Mouse (Mus musculus): ENCODE data around the gene Galnt14. TPM values are rescaled to one million over a fixed set of nuclear protein-coding genes. Genes with fewer than 3 reads are reported as not detected.

The Galnt14 gene
- total RNA-seq, 4 experiments from 2014 or later = 21.5 to 29.1 (median 24.0) TPM

DNA sequence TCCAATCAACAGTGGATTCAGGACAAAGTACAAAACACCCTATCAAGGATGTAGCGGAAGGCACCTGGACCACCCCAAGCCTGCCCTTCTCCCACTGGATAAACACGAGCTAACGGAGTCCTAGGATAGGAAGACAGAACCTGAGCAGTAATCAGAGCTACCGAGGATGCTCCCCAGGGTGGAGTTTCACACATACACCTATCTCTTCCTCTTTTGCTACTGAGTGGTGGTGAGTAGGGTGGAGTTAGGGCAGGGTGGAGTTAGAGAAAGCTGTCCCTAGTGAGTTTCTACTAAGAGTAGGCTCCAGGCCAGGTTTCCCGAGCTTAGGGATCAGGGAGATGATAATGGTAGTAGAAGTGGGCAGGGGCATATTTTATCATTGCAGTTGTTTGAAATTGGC is 197.4 kb downstream of the Galnt14 start:
- no peak for DNase-seq (ENCODE audit: low spot score in 2 of 2)

DNA sequence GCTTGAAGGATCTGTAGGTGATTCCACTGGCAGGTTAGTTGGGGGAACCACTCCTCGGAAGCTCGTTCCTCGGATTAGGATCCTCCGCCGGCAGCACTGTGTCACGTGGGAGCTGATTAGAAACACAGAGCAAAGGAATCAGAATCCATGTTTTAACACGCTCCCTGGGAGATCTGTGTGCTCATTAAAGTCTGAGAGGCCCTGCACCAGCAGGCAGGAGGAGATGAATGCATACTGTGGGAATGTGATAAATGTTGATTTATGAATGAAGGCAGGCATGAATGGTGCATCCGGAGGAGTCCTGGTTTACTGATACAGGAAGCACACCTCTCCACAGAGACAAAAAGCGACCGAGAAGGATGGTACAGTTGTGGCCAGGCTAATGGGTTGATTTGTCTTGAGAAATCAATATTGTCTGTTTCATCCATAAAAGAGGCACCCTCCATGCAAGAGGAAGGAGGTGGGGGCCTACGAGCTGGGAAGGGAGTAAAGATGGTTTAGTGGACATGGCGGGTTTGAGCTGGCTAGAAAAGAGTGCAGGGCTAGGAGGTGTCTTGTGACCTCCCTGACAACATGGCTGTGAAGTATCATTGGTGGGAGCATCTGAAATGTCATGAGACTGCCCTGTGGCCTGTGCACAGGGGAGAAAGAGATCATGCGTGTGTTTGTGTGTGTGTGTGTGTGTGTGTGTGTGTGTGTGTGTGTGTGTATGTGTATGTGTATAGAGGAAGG is 202.3 kb downstream of the Galnt14 start:
- no peak for DNase-seq (ENCODE audit: low spot score in 2 of 2)

DNA sequence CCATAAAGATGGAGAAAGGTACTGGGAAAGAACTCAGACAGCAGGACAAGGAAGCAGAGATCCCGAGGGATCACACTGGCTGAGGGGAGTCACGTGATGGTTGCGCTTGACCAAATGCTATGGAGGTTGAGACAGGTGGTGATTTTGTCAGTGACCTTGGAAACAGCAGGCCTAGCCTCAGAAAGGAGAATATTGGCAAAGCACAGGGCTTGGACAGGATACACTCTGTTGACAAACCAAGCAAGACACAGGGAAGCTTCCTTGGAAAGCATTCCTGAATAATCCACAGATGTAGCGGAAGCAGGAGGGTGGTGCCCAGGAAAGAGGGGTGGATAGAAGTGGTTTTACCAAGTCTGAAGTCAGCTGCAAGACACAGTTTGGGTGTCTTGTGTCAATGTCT is 206.1 kb downstream of the Galnt14 start:
- no peak for DNase-seq (ENCODE audit: low spot score in 2 of 2)

DNA sequence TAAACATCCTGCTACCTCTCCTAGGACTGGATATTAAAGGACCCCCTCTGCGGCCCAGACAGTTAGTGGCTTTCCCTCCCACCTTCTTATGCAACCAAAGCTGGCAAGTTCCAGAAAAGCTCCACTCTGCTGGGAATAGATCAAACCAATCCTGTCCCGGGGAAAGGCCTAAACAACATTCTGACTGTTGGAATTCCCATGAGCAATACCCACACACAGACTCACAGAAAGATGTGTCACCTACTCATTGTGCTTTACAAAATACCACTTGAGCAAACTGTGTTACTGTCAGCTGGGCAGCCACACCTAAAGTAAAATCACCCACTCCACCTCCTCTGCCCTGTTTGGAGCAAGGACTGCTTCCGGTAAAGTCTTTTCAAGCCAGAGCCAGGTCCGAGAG is 207.6 kb downstream of the Galnt14 start:
- DNase-seq (ENCODE audit: low spot score in 2 of 2) = no peak

DNA sequence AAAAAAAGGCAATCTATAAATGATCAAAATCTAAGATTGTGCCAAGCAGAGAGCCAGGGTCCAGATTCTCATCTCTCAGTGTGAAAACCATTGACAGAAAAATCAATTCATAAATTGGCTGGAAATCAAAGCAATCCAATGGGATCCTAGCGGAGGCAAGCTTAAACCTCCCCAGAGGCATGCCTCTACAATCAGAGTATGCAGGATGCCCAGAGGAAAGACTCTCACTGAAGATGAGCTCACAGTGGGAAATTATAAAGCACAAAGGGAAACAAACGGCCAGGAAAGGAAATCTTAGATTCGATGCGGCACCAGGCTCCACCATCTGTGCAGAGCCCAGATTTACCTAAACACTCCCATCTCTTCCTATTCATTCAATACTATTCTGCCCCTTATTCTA is 220.7 kb downstream of the Galnt14 start:
- no peak for DNase-seq (ENCODE audit: low spot score in 2 of 2)

DNA sequence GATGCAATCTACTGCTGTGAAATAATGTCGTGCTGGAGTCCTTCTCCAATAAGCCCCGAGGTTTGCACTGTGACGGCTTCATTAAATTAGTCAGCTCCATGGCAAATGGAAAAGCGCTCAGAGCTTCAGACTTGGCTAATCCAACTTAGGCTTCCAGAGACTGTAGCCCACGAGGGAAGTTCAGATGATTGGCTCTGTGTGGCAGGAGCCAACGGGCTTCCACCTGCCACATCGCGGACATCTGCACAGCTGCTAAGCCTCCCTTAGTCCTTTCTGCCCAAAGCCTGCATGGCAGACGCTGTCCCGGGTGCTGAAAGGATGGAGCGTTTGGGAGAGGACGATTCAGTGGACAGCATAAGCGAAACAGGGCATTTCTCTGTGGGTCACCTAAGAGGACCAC is 222.5 kb downstream of the Galnt14 start:
- DNase-seq (ENCODE audit: low spot score in 2 of 2) = no peak

DNA sequence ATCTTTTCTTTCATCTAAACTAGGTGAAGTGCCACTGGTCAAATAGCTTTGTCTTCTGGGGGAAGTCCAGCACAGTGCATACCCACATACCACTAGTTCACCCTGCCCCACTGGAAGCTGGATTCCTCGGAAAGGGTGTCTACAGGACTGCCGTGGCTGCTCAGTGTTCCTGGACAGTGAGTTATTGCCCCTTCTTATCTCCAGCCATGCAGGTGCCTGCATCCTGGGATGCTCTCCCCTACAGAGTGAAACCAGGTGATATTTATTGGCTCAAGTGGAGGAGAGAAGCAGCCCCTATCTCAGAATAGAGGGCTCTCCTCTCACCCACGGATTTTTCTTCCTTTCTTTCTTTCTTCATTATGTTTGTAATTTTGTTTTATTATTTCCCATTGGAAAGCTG is 222.9 kb downstream of the Galnt14 start:
- DNase-seq (ENCODE audit: low spot score in 2 of 2) = no peak

DNA sequence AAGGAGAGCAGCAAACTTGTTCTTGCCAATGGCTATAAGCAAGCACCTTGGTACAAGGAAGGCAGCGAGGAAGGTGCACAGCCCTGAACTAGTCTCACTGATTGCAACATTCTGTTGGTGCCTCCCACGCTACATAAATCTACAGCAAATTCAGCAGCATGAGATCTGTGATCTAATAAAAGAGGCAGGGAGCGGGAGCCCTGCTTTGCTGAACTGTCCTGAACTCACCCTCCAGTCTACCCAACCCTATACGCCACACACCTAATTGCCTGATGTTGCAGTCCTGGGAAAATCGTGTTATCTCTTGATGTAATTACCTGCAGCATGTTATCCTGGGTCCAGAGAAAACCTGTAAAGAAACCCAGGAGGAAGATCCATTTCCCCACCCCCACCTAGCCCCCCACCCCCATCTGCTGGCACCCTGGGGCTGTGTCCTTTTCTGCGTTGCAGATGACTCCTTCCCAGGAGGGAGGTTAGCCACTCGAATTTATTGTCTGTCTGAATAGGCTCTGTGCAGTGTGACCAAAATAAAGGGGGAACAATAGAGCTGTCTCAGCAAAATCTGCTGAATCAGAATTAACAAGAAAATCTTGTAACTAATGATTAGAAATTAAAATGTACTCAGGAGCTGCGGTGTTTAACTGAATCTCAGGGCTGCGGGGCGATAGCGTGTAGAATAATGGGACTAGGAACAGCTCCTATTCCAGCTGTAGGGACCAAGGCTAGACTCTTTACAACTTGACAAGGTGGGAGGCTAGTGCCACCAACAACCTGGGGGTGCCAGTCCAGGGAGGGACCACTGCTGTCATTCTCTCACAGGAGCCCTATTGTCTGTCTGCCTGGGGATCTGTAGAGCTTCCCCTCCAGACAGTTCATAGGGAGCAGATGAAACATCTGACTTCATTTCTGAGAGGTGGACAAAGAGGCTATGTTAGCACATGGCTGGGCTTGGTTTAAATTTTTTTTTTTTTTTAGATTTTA is 232.9 kb downstream of the Galnt14 start:
- no peak for DNase-seq (ENCODE audit: low spot score in 2 of 2)

DNA sequence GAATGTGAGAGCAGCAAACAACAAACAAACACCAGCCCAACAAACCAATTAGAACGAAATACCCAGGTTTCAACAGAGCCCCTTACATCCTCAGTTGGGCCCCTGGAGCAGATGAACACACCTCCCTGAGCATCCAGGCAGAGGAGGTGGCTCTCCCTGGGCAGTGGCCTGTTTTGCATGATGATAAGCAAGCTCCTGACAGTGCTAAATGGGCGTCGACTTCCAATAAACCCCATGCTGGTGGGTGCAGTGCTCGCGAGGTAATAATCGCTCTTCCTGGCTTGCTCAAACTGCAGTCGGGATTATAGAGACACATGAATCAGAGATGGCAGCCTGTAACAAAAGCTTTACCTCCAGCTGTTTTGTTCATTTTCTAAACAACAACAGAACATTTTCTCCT is 235.9 kb downstream of the Galnt14 start:
- DNase-seq (ENCODE audit: low spot score in 2 of 2) = no peak

DNA sequence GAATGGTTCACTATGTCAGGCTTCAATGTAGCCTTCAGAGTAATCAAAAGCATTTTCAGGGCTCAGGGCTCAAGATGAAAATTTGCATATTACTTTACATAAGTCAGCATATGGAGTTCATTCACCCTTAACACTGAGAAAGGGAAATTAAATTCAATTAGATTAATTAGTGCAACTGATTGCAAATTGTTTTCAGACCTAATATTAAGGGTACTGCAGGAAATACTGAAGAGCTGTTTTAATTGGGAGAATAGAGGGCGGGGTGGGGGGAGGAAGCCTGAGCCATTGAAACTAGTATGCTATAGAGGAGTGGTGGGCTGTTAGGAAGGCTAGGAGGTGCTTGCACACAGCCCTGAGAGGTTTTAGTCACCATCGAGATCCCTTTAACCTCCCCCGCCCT is 237.2 kb downstream of the Galnt14 start:
- no peak for DNase-seq (ENCODE audit: low spot score in 2 of 2)

DNA sequence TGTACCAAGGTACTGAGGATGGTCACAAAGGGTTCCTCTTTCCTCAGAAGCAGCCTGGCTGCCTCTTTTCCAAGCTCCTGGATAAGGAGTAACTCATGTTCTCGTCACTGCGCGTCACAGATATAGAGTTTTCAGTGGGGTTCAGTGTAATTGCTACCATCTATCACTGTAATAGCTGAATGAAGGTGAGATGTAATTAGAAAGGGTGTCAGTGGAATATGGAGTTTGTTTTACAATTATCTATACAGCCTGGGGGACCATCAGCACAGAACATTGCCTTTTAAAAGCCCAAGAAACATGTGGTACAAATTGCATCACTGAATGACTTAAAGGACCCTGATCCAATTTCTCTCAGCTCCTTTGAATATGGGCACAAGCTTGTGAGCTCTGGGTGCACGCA is 249.4 kb downstream of the Galnt14 start:
- DNase-seq (ENCODE audit: low spot score in 2 of 2) = no peak

DNA sequence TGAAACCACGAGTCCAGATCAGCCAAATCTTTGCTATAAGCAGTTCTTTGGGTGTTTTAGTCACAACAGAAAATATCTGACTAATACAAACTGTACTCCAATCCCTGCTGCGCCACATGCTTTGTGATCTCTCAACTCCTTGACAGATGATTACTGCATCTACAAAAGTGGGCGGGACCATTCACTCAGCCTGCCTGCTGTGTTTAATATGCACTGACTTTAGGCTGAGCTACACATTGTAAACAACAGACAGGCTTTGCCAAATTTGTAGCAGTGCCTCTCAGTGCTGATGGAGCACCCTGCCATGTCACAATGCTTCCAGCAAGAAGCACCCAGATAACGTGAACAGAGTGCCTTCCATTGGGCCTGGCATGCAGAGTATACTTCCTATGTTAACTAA is 251.5 kb downstream of the Galnt14 start:
- no peak for DNase-seq (ENCODE audit: low spot score in 2 of 2)

DNA sequence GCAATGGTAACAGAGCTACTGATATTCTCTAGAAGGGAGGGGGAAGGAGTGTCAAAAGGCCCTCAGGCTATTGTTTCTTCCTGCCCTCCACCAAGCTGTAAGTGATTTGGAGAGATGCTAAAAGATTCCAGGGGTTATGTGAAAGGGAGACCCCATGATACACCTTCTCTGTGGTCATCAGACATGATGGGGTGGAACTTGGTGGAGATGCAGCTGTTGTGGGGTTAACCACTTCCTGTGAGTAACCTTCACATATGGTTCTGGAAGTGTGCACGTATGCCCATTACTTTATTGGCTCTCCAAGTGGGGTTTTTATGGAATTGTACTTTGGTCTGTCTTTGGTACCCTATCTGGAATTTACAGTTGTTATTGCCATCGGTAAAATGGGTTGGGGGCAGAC is 253.7 kb downstream of the Galnt14 start:
- DNase-seq (ENCODE audit: low spot score in 2 of 2) = no peak

DNA sequence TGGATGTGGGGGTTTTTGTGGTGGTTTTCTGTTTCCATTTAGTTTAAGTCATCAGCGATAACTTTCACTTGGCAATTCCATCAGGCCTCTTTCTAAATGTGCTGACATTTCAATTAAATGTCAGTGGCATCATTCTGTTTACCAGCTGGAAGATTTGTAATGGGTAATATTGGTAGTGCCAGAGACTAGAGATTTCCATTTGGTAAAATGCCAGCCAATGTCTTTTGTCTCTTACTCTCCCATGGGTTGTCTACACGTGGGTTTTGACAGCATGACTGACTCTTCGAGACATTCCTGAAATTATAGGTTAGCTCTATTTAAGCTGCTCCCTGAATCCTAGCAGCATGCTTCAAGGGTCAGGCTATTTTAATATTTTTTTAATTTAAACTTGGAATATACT is 256.6 kb downstream of the Galnt14 start:
- no peak for DNase-seq (ENCODE audit: low spot score in 2 of 2)

DNA sequence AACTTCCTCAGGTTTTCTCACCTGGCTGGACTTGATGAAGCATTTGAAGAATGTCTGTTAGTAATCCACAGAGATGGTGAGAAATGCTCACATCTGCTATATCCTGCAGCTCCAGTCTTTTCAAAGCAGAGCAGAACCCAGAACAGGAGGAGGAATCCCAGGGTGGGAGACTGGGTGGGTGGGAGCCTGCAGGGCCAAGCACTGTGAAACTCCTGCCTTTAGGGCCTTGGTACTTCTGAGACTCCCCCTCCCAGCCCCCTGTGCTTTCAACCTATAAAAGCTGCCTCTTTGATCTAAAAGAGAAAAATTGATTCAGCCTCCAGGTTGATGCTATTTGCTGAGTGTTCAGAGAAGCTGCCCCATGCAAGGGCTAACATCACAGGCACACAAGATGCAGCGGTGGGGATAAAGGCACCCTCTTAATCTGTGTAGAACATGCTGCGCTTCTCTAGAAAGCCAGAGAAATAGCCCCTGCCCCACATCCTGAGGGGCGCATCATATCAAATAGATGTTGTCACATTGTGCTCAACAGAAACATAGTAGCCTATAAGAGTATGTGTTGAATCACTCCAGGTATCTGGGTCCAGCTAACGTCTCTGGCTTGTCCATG is 258.0 kb downstream of the Galnt14 start:
- no peak for DNase-seq (ENCODE audit: low spot score in 2 of 2)

DNA sequence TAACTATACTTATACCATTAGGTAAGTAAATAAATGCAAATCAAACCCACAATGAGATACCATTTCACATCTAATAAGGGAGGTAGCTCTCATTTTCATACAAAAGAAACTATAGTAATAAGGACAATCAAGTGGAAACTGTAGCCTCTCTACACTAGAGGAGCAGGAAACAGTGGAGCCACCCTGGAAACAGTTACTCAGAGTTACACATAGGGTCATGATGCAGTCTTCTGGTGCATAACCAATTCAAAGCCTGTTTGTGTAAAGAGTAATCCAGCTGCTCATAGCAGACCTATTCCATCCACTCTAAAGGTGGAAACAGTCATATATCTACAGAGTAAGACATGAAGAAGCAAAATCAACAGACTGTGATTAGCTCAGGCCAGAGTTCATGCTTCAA is 261.1 kb downstream of the Galnt14 start:
- no peak for DNase-seq (ENCODE audit: low spot score in 2 of 2)

Other genes starting within 250 kb of the Galnt14 start
- gene Ehd3, start 93.7 kb upstream of the Galnt14 start, total RNA-seq (2022) = 100 to 1,000 TPM; 120 to 137 (median 129) TPM
- 10 to 100 TPM; 15.7 to 23.8 (median 18.1) TPM for gene Xdh, start 239.7 kb upstream of the Galnt14 start, total RNA-seq (2022)

Data from layer of hippocampus, adult 8-10 months (tissue).